Mouse (Mus musculus) neural tube, embryonic 14.5 days (tissue): ENCODE data around the gene Tom1l2. TPM values are rescaled to one million over a fixed set of nuclear protein-coding genes. Genes with fewer than 3 reads are reported as not detected.

Experiments
- ATAC-seq: fragments of 200-750 bp; cut with Nextera tagmentation; 2 replicates; pipeline ENCODE4 v1.8.0; 2017; ENCODE audit warnings: low read depth, mild to moderate bottlenecking, moderate TSS enrichment, moderate library complexity
- H3K27ac ChIP-seq: fragments of 300-500 bp; sonication (generic); 2 replicates; pipeline ENCODE4 v1.5.1; 2014; ENCODE audit warnings: low read depth, mild to moderate bottlenecking, control low read depth, low read length, moderate library complexity, mixed read lengths
- H3K27me3 ChIP-seq: fragments of 300-500 bp; sonication (generic); 2 replicates; pipeline ENCODE4 v1.6.1; 2014; ENCODE audit warnings: low read length; ENCODE audit not compliant: control insufficient read depth, insufficient read depth
- H3K36me3 ChIP-seq: fragments of 300-500 bp; sonication (generic); 2 replicates; pipeline ENCODE4 v1.6.1; 2014; ENCODE audit warnings: low read length, mixed read lengths; ENCODE audit not compliant: control insufficient read depth, insufficient read depth
- H3K4me1 ChIP-seq: fragments of 300-500 bp; sonication (generic); 2 replicates; pipeline ENCODE4 v1.6.1; 2014; ENCODE audit warnings: low read length; ENCODE audit not compliant: control insufficient read depth, insufficient read depth
- H3K4me2 ChIP-seq: fragments of 300-500 bp; sonication (generic); 2 replicates; pipeline ENCODE4 v1.6.1; 2014; ENCODE audit warnings: mild to moderate bottlenecking, low read depth, low read length, control low read depth
- H3K4me3 ChIP-seq: fragments of 300-500 bp; sonication (generic); 2 replicates; pipeline ENCODE4 v1.5.1; 2014; ENCODE audit warnings: low read depth, low read length, control low read depth, mixed read lengths
- H3K9ac ChIP-seq: fragments of 300-500 bp; sonication (generic); replicated peaks from 2 replicates; pipeline ENCODE4 v1.6.1; 2014; ENCODE audit warnings: low read depth, mild to moderate bottlenecking, control low read depth, low read length, mixed read lengths
- H3K9me3 ChIP-seq: fragments of 300-500 bp; sonication (generic); 2 replicates; pipeline ENCODE4 v1.6.1; 2016; ENCODE audit warnings: low read length; ENCODE audit not compliant: control insufficient read depth
- WGBS: fragments of 180-500 bp; shearing (Covaris S2); extraction: QIAGEN DNeasy Blood & Tissue Kit; methylation state at CpG from one replicate; pipeline ENCODE4 v1.1.7; 2014; 5-methylcytosine and 5-hydroxymethylcytosine counted together
- polyA plus RNA-seq: library from polyadenylated mRNA; unstranded; fragments of >200 nt; fragmentation: Nextera tagmentation; extraction: Ambion mirVana; gene quantifications from 2 replicates; pipeline ENCODE4 v1.2.1, GENCODE M21; 2014

The Tom1l2 gene
- polyA plus RNA-seq, 1 experiment from 2014 or later = 47.8 TPM

DNA sequence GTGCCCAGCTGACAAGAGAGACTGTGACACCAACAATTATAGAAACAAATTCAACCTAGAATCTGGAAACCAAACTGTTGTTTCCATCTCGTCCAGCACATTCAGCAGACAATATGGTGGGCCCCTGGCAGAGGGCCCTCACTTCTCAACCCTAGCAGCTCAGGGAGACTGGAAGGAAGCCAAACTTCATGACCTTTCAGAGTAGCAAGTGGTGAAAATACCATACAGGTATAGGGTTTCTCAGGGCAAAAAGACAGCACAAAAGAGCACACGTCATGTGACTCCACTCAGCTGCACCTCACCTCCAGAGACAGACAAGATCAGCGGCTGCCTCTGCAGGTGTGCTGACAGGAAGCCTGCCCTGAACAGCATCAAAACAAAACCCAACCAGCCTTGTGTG, 18.6 kb downstream of the Tom1l2 start:
- Histone ChIP-seq H3K4me3 (no peak overlapping the region), H3K9ac (no peak overlapping the region), H3K27ac (0 out of 2 replicates have a peak overlapping the region, but pooled peaks have one; percentile 28), H3K9me3 (no peaks in the 10 kb centered on the region), H3K27me3 (no peaks in the 10 kb centered on the region), H3K36me3 (0 out of 2 replicates have a peak, but pooled peaks cover 4% of the 10 kb centered on the region), H3K4me2 (no peak overlapping the region), H3K4me1 (peaks cover 3% of the 10 kb centered on the region; the same call in 1 of the 2 replicates)
- WGBS = 77% methylated on average over 3 of the region's 3 CpGs
- no peak for ATAC-seq

- Histone ChIP-seq H3K4me2 (no peak overlapping the region), H3K27ac (no peak overlapping the region), H3K9ac (no peak overlapping the region), H3K9me3 (no peaks in the 10 kb centered on the region), H3K4me1 (peaks cover 3% of the 10 kb centered on the region; the same call in 1 of the 2 replicates), H3K36me3 (0 out of 2 replicates have a peak, but pooled peaks cover 4% of the 10 kb centered on the region), H3K4me3 (no peak overlapping the region), H3K27me3 (no peaks in the 10 kb centered on the region)
- ATAC-seq = no peak
- WGBS = 82% methylated on average over 5 of the region's 5 CpGs
Measured at GRCm38 (mm10) chr11:60333461-60333860, 19.2 kb downstream of the Tom1l2 start.

DNA sequence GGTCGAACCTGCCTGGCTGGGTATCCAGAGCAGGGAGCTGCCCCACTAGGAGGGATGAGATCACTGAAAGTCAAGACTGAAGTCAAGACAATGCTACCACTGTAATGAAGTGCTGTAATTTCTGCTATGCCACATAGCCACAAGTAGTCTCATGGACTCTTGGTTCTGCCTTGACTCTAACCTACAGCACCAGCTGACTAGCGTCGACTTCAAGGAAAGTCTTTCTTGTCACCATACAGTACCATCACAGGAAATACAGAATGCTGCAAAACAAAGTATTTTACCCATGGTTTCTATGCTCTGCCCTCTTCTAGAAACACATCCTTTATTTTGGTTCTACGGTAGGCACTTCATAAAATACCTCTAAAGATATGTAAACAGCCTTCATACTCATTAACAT, 22.2 kb downstream of the Tom1l2 start:
- H3K9me3 ChIP-seq = no peaks in the 10 kb centered on the region
- H3K27me3 ChIP-seq = no peaks in the 10 kb centered on the region
- H3K4me3 ChIP-seq = no peak overlapping the region
- no peak overlapping the region for H3K9ac ChIP-seq
- no peak overlapping the region for H3K27ac ChIP-seq
- no peak overlapping the region for H3K4me2 ChIP-seq
- no peak for ATAC-seq
- no peaks in the 10 kb centered on the region for H3K36me3 ChIP-seq
- 94% methylated on average over 4 of the region's 4 CpGs for WGBS
- peaks cover 3% of the 10 kb centered on the region; the same call in 1 of the 2 replicates for H3K4me1 ChIP-seq

- Histone ChIP-seq H3K9me3 (no peaks in the 10 kb centered on the region), H3K27ac (no peak overlapping the region), H3K4me1 (peaks cover 17% of the 10 kb centered on the region; the same call in 1 of the 2 replicates), H3K27me3 (no peaks in the 10 kb centered on the region), H3K4me3 (no peak overlapping the region), H3K36me3 (no peaks in the 10 kb centered on the region), H3K4me2 (no peak overlapping the region), H3K9ac (no peak overlapping the region)
- ATAC-seq = no peak
Measured at GRCm38 (mm10) chr11:60323731-60324130, 29.0 kb downstream of the Tom1l2 start.

DNA sequence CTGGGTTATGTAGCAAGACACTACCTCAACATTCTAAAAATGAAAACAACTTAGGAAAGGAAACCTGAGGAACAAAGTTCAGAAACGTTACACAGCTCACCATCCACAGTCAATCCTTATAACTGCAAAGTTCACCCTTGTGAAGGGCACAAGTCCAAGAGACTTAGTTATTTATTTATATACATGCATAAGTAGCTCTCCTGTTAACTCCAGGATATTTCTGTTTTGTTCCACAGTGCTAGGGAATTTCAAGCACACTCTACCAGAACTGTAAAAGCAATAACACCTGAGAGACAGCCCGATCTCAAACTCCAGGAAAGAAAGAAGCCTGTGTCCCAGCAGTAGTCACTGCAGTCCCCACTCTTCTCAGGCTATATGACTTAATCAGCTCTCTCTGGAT, 31.3 kb downstream of the Tom1l2 start:
- H3K27ac ChIP-seq = peak overlapping the region; percentile 74; the same call in 1 of the 2 replicates
- H3K27me3 ChIP-seq = no peaks in the 10 kb centered on the region
- 78% methylated on average over 2 of the region's 2 CpGs for WGBS
- no peaks in the 10 kb centered on the region for H3K36me3 ChIP-seq
- no peak for ATAC-seq
- no peaks in the 10 kb centered on the region for H3K9me3 ChIP-seq
- no peak overlapping the region for H3K9ac ChIP-seq
- peaks cover 36% of the 10 kb centered on the region; the same call in 1 of the 2 replicates for H3K4me1 ChIP-seq
- H3K4me3 ChIP-seq = no peak overlapping the region
- no peak overlapping the region for H3K4me2 ChIP-seq

- Histone ChIP-seq H3K4me3 (no peak overlapping the region), H3K9me3 (no peaks in the 10 kb centered on the region), H3K27me3 (no peaks in the 10 kb centered on the region), H3K27ac (peak overlapping the region; percentile 74), H3K9ac (no peak overlapping the region), H3K4me2 (no peak overlapping the region), H3K36me3 (no peaks in the 10 kb centered on the region), H3K4me1 (peaks cover 41% of the 10 kb centered on the region; the same call in 1 of the 2 replicates)
- ATAC-seq = peak; percentile 29
- WGBS = 39% methylated on average over 8 of the region's 8 CpGs
Measured at GRCm38 (mm10) chr11:60320426-60321037, 32.2 kb downstream of the Tom1l2 start.

DNA sequence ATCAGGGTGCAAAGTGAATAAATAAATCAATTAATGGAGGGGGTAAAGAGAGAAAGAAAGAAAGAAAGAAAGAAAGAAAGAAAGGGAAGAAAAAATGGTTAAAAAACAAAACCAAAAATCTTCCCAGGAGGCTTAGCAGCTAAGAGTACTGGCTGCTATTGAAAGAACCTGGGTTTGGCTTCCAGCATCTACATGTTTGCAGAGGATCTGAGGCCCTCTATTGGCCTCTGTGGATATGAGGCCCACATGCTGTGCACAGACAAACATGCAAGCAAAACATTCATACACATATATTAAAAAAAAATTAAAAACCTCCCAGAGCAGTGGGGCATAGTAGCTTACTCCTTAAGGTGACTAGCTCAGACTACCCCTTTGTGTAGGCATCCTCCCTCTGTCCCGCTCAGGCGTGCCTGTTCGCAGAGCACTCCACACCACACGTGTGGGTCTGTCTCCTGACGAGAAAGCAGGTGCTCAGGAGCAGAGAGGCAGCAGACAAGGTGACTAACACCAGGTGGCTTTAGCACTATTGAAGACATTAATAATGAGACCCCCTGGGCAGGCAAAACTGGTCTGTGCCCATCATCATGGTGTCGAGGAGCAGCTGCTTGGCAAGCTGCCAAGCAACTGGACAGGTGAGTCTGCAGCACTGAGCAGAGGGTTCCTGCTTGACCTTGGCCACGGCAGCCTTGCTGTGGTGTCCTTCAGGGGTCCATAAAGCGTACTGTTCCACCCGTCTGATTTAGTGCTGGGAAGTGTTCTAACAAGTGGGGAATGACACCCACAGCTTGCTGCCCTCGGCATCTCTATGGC, 33.2 kb downstream of the Tom1l2 start:
- ATAC-seq = peak; percentile 50; the same call in 1 of the 2 replicates

DNA sequence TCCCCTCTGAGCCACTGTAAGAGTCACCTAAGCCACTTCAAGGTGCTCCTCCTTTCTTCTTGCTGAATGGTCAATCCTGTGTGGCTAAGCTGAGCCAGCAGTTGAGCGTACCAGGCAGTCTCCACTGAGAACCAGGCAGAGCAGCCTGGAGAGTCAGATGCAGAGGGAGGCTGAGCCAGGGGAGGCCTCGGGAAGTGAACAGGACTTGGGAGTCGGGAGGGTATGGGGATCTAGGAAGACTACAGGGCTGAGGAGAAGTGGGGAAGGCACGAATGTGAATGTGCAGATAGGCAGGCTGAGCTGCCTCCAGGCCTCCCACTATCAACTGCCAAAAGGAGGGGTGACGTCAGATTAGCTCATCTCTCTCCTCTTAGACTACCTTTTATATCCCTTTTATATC, 34.0 kb downstream of the Tom1l2 start:
- Histone ChIP-seq H3K9me3 (no peaks in the 10 kb centered on the region), H3K36me3 (no peaks in the 10 kb centered on the region), H3K9ac (0 out of 2 replicates have a peak overlapping the region, but pooled peaks have one; percentile 22), H3K4me1 (peaks cover 41% of the 10 kb centered on the region; the same call in 1 of the 2 replicates), H3K27ac (peak overlapping the region; percentile 74; the same call in 1 of the 2 replicates), H3K27me3 (no peaks in the 10 kb centered on the region), H3K4me2 (no peak overlapping the region), H3K4me3 (no peak overlapping the region)
- ATAC-seq = 0 out of 2 replicates have a peak, but pooled peaks have one; percentile 13
- WGBS = 56% methylated on average over 5 of the region's 5 CpGs

More for the DNA sequence above, 33.2 kb downstream of the Tom1l2 start:
- Histone ChIP-seq H3K9ac (no peak overlapping the region), H3K4me3 (no peak overlapping the region), H3K9me3 (no peaks in the 10 kb centered on the region), H3K4me1 (peaks cover 41% of the 10 kb centered on the region; the same call in 1 of the 2 replicates), H3K4me2 (no peak overlapping the region), H3K36me3 (no peaks in the 10 kb centered on the region), H3K27me3 (no peaks in the 10 kb centered on the region), H3K27ac (peak overlapping the region; percentile 74)
- 41% methylated on average over 10 of the region's 10 CpGs for WGBS
